In genomic region chr9:61756801-61757342, GRCm38 (mm10) we compare ENCODE assay signal across 10 mouse cellular contexts.
DNase-seq lines count a peak whose midpoint lies in the region; ATAC-seq and TF ChIP-seq lines count a peak whose summit lies in the region.
"Had no signal": no experiment of that assay in that cellular context is flagged by ENCODE, and none has a peak within 500 bp of the region (broad histone marks: within the 10 kb centered on the region; RNA-seq: fewer than 3 reads in every experiment).

No protein-coding gene starts in this region.

- H3K27me3 ChIP-seq in hindbrain, postnatal 0 days (ENCODE audit: insufficient read depth, low read length) = no peaks in the 10 kb centered on the region

- peaks cover 12% of the 10 kb centered on the region for H3K4me1 ChIP-seq in hindbrain, postnatal 0 days (ENCODE audit: insufficient read depth, low read length)

- peak overlapping the region; percentile 11; the same call in 1 of the 2 replicates for H3K4me2 ChIP-seq in hindbrain, postnatal 0 days (ENCODE audit: low read depth, low read length)

- H3K4me3 ChIP-seq in hindbrain, postnatal 0 days (ENCODE audit: low read length) = no peak overlapping the region

- peak; percentile 81 for ATAC-seq in hindbrain, postnatal 0 days
- ATAC-seq in megakaryocyte, adult 5-6 weeks (ENCODE audit: poor library complexity, severe bottlenecking) = no peak

- H3K9me3 ChIP-seq in hindbrain, postnatal 0 days (ENCODE audit: low read length) = no peaks in the 10 kb centered on the region

- H3K36me3 ChIP-seq in hindbrain, postnatal 0 days (ENCODE audit: insufficient read depth, low read length) = no peaks in the 10 kb centered on the region

- no peak for TF ChIP-seq CTCF in hindbrain, postnatal 0 days (IDR thresholded peaks at IDR 0.05; ENCODE audit: low read depth)

- 27% methylated on average over 24 of the region's 24 CpGs for WGBS in hindbrain, postnatal 0 days

- H3K27ac ChIP-seq in hindbrain, postnatal 0 days = peak overlapping the region; percentile 32; the same call in 1 of the 2 replicates

- peak; percentile 16 for DNase-seq in adrenal gland, postnatal 14 days
- no peak for DNase-seq in adrenal gland, adult 2 months
- DNase-seq in kidney, postnatal 4 days = peak; percentile 20 to 46
- no peak for DNase-seq in kidney, postnatal 25 days
- DNase-seq in hindbrain, postnatal 0 days (ENCODE audit: low spot score) = peak; percentile 86
- DNase-seq in right cerebral cortex, adult 18-20 months = peak; percentile 48
- no peak for DNase-seq in B cell, adult 2 months
- DNase-seq: heart, adult 11 months; lung, postnatal 10 days had no signal

- H3K9ac ChIP-seq in hindbrain, postnatal 0 days (replicated peaks; ENCODE audit: low read length) = 0 out of 2 replicates have a peak overlapping the region, but pooled peaks have one; percentile 31

Comparison
In these comparisons a context has a peak if more than half of its experiments do, and no peak if none do; other contexts are left out.
1. DNase-seq: peak in adrenal gland, postnatal 14 days (single experiment), kidney, postnatal 4 days (2 of 2), hindbrain, postnatal 0 days (single experiment) and right cerebral cortex, adult 18-20 months (single experiment); none in adrenal gland, adult 2 months (single experiment), kidney, postnatal 25 days (0 of 2) and B cell, adult 2 months (0 of 2).